Mouse (Mus musculus): Measurements from ENCODE around the gene Cd180. TPM values are rescaled to one million over a fixed set of nuclear protein-coding genes. Genes with fewer than 3 reads are reported as not detected.

Cd180 gene
- 2.5 and 9.3 TPM in 2 replicates for total RNA-seq (2014; fragmentation: Nextera tagmentation)
- 7.0 and 9.9 TPM in 2 replicates for total RNA-seq (2017)

GRCm38 (mm10) chr13:102693341-102693801 lies at the start of gene Cd180:
Cd180 (plus strand) TSS chr13:102693558.
- ATAC-seq (replicated peaks; ENCODE audit: low FRiP score, low TSS enrichment, poor library complexity, severe bottlenecking): peak; percentile 44

- no peak for ATAC-seq (replicated peaks; ENCODE audit: low FRiP score, low TSS enrichment, poor library complexity, severe bottlenecking)
These were observed 49.0 kb upstream of the Cd180 start for GRCm38 (mm10) chr13:102644344-102644743.

- peak; percentile 78; the same call in 1 of the 2 replicates for ATAC-seq (replicated peaks; ENCODE audit: low FRiP score, low TSS enrichment, poor library complexity, severe bottlenecking)
These were observed 48.4 kb upstream of the Cd180 start for GRCm38 (mm10) chr13:102644789-102645551.

DNA sequence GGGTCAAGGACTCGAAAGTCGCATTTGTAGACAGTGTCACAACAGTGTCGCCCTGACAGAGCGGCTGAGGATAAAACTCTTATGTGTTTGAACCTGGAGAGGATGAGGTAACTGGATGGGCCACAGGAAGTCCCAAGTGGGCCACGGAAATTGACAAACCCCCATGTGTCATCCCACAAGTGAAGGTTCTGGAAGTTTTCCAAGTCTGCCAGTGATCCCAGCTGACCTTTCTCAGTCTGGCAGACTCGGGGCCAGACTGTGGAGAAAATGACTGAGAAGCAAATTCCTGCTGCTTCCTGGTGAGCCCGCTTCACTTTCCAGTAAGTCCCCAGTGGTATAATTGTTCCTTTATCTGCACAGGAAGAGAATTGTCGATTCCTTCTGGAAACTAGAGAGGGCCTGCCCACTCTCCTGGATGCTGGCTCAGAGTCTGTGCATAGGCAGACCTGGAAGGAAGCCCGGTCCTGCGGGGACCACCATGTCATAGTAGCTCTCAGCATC lies 47.0 kb upstream of the Cd180 start:
- no peak for ATAC-seq (replicated peaks; ENCODE audit: low FRiP score, low TSS enrichment, poor library complexity, severe bottlenecking)

GRCm38 (mm10) chr13:102647511-102647910 lies 45.8 kb upstream of the Cd180 start:
- no peak for ATAC-seq (replicated peaks; ENCODE audit: low FRiP score, low TSS enrichment, poor library complexity, severe bottlenecking)

GRCm38 (mm10) chr13:102652303-102652889 lies 41.0 kb upstream of the Cd180 start:
- ATAC-seq (replicated peaks; ENCODE audit: low FRiP score, low TSS enrichment, poor library complexity, severe bottlenecking): no peak

- no peak for ATAC-seq (replicated peaks; ENCODE audit: low FRiP score, low TSS enrichment, poor library complexity, severe bottlenecking)
These were observed 38.2 kb upstream of the Cd180 start for GRCm38 (mm10) chr13:102655071-102655570.

GRCm38 (mm10) chr13:102656153-102656690 lies 37.1 kb upstream of the Cd180 start:
- ATAC-seq (replicated peaks; ENCODE audit: low FRiP score, low TSS enrichment, poor library complexity, severe bottlenecking): peak; percentile 72

DNA sequence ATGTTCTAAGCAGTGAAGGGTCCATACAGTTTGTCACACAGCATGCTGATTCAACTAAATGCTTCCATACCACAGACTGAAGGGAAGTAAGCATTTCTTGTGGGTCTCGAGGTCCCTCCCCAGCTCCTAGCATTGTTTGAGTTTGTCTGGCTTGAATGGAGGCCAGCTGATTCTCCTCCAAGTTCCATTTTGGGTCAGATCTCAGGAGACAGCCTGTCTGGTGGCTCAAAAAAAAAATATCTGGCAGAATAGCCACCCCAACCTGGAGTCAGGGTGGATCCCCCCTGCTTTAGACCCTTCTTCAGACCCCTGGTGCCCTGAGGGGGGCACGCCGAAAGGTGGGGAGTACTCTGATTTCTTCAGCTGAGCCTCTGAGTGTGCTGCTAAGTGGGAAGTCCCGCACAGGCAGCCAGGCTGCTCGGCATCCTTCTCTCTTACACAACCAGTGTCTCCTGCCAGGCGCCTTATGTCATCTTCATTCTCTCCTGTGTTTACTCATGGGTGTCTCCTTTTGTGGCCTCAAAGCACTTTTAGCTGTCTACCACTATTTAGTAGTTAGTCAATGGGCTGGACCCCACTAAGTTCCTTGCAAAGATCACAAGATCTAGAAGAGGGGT lies 35.0 kb upstream of the Cd180 start:
- ATAC-seq (replicated peaks; ENCODE audit: low FRiP score, low TSS enrichment, poor library complexity, severe bottlenecking): no peak

- ATAC-seq (replicated peaks; ENCODE audit: low FRiP score, low TSS enrichment, poor library complexity, severe bottlenecking): no peak
These were observed 29.3 kb upstream of the Cd180 start for GRCm38 (mm10) chr13:102664041-102664440.

- peak; percentile 73 for ATAC-seq (replicated peaks; ENCODE audit: low FRiP score, low TSS enrichment, poor library complexity, severe bottlenecking)
These were observed 28.3 kb upstream of the Cd180 start for GRCm38 (mm10) chr13:102664843-102665587.

DNA sequence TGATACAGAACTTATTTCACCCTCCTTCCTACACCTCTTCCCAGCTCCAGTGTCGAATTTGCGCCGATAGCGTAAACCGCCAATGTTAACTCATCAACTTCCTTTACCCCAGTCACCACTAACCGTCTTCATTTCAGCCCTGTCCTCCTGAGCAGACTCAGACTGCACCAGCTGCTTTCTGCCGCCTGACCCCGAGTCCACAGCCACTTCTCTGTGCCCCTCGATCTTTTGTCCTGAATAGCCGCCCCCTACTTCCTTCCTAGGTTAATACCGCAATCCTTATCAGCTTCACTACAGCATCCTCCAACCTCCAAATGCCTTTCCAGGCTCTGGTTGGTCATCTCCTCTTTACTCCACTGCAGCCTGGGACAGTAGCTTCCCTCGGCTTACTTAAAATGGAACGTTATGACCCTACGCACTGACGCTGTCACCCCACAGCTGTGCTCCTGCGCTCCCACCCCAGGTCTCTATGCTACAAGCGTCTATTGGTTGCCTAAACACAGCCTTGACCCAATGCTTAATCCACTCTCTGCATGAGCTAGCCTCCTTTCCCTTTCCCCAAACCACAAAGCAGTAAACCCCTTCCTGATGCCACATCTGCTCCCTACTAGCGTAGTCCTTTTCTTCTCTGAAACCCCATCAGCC lies 27.6 kb upstream of the Cd180 start:
- peak; percentile 53 for ATAC-seq (replicated peaks; ENCODE audit: low FRiP score, low TSS enrichment, poor library complexity, severe bottlenecking)

- ATAC-seq (replicated peaks; ENCODE audit: low FRiP score, low TSS enrichment, poor library complexity, severe bottlenecking): peak; percentile 5; the same call in 1 of the 2 replicates
These were observed 27.1 kb upstream of the Cd180 start for GRCm38 (mm10) chr13:102666233-102666614.

DNA sequence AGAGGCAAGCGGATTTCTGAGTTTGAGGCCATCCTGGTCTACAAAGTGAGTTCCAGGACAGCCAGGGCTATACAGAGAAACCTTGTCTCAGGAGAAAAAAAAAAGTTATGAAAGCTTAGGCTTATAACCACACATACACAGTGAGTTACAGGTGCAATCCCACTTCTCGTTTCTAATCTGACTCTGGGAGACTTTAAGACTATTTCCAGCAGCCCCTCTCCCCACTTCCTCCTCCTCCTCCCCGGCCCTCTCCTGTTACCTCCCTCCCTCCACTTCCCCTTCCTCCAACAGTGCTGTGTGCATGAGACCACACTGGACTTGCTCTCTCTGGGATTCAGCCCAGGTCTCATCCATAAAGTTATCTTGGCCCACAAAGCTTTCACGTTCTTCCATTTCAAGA lies 26.6 kb upstream of the Cd180 start:
- no peak for ATAC-seq (replicated peaks; ENCODE audit: low FRiP score, low TSS enrichment, poor library complexity, severe bottlenecking)

GRCm38 (mm10) chr13:102667401-102667800 lies 26.0 kb upstream of the Cd180 start:
- ATAC-seq (replicated peaks; ENCODE audit: low FRiP score, low TSS enrichment, poor library complexity, severe bottlenecking): no peak

GRCm38 (mm10) chr13:102667842-102668241 lies 25.5 kb upstream of the Cd180 start:
- peak; percentile 14; the same call in 1 of the 2 replicates for ATAC-seq (replicated peaks; ENCODE audit: low FRiP score, low TSS enrichment, poor library complexity, severe bottlenecking)

DNA sequence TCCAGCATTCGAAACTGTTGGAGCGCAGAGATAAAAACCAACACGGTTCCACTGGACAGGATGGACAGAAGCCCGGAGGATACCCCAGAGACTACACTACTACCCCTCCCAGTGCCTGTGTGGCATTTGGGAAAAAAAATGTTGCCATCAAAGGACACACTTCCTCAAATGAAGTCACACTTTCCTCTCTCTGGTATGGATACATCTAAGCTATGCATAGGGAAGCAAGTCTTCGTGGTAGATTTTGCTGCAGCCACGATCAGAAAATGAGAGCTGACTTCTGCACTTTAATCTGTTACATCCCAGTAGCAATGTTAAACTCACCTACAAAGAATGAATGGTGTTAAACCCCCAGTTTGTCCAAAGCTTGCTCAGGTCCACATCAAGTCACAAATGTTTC lies 24.4 kb upstream of the Cd180 start:
- ATAC-seq (replicated peaks; ENCODE audit: low FRiP score, low TSS enrichment, poor library complexity, severe bottlenecking): no peak

- ATAC-seq (replicated peaks; ENCODE audit: low FRiP score, low TSS enrichment, poor library complexity, severe bottlenecking): 0 out of 2 replicates have a peak, but pooled peaks have one; percentile 11
These were observed 23.7 kb upstream of the Cd180 start for GRCm38 (mm10) chr13:102669522-102670256.

Measured in megakaryocyte-erythroid progenitor cell, adult 5-6 weeks (primary cell).